Mouse (Mus musculus) C2C12 (cell line): ENCODE results near the gene Kctd7.

Experiments used
- CEBPB ChIP-seq: IDR thresholded peaks from one replicate; pipeline ENCODE4 v1.6.1; 2011; ENCODE audit warnings: low read depth, mild to moderate bottlenecking, control low read depth, moderate library complexity
- CTCF ChIP-seq: IDR thresholded peaks from one replicate; pipeline ENCODE4 v1.5.1; 2011; ENCODE audit not compliant: control insufficient read depth, insufficient read depth, insufficient read length
- FOSL1 ChIP-seq: IDR thresholded peaks from one replicate; pipeline ENCODE4 v1.8.0; 2011; ENCODE audit warnings: mild to moderate bottlenecking, low read length; ENCODE audit not compliant: poor library complexity, insufficient read depth, severe bottlenecking
- MAX ChIP-seq: IDR thresholded peaks from one replicate; pipeline ENCODE4 v1.6.1; 2011; ENCODE audit warnings: mild to moderate bottlenecking, control low read depth
- MYOD1 ChIP-seq: IDR thresholded peaks from one replicate; pipeline ENCODE4 v1.6.1; 2011; ENCODE audit warnings: low read depth; ENCODE audit not compliant: control insufficient read depth, insufficient read length
- MYOG ChIP-seq: IDR thresholded peaks from one replicate; pipeline ENCODE4 v1.6.1; 2011; ENCODE audit not compliant: control insufficient read depth, insufficient read length; ENCODE audit errors: extremely low read depth
- USF1 ChIP-seq: IDR thresholded peaks from one replicate; pipeline ENCODE4 v1.6.1; 2011; ENCODE audit warnings: low read depth, mild to moderate bottlenecking, control low read depth, moderate library complexity

GRCm38 (mm10) chr5:130124271-130124670 is 20.4 kb upstream of the Kctd7 start:
- TF ChIP-seq MAX (no peak), CTCF (no peak), USF1 (no peak), CEBPB (no peak), MYOG (no peak), MYOD1 (no peak), FOSL1 (no peak)
